Mouse (Mus musculus): ENCODE measurements around the gene Ltb4r2.

The Ltb4r2 gene

DNA sequence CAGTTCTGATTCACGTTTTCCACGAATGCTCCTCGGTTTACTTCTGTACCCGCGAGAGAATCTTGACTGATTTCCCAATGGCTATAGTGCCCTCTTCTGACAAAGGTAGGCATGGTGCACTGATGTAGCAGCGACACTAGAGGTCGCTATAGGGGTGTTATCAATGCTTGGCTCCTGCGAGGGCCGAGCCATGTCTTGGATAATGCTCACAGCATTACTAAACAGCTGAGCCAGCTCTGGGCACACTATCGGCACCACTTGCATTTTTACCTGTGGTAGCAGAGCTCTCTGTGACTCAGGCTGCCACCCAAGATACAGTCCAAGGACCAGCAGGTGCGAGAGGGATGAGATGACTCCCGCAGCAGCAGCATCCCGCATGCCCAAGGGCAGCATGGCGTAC, 20.1 kb downstream of the Ltb4r2 start:
- peak; percentile 55 for DNase-seq (ENCODE audit: low read depth, low spot score)

DNA sequence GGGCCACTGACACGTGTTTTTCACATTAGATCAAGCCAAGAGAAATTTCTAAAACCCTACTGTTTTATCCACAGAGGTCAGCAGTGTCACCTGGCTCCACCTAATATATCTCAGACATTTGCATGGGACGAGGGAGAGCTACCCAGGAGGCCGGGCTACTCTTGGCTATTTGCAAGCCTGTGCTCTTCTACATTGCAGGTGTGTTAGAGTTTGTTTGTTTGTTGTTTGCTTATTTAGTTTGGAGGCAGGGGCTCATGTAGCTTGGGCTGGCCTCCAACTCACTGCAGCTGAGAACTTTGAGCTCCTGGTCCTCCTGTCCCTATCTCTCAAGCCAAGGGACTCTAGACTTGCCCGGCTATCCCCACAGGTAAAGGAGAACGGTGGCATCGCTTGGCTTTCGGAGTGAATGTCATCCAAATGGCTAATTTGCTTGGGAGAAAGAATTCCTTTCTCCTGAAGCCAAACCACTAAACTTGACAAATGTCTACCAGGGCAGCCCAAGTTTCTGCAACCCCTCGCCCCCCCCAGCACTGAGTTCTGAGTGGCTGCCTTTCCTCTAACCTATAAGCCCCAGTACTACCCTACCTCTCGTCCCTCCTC, 21.2 kb downstream of the Ltb4r2 start:
- no peak for DNase-seq (ENCODE audit: low read depth, low spot score)

DNA sequence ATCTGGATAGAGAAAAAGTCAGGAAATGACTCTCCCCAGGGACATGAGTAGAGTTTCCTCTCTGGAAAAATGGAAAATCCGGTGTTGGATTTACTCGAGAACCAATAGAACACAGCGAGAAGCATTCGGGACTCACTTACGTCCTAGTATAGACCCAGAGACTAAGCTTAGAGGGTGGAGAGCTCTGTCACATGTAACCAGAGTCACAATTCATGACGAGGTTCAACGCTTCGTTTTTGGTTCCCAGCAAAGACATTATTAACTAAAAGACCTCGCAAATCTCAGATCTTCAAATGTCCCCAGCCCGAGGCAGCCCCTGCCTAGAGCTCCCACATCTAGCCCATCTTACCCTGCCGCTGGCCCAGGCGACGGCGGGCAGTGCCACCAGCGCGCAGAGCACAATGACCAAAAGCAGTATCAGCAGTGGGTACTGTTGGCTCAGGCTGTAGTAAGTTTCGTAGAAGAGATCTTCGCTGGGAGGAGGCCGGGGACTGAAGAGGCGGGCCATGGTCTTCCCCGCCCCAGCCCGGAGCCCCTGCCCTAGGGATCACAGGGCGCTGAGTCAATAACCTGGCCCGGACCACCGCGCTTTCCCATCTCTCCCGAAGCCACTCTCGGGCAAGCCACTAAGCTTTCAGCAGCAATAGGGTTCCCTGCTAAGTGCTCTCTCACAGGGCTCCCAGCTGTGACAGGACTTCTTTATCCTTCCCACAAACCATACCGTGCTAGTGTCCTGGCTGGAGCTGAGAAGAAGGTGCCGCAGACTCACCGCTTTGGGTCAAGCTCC, 22.1 kb downstream of the Ltb4r2 start:
- no peak for DNase-seq (ENCODE audit: low read depth, low spot score)

DNA sequence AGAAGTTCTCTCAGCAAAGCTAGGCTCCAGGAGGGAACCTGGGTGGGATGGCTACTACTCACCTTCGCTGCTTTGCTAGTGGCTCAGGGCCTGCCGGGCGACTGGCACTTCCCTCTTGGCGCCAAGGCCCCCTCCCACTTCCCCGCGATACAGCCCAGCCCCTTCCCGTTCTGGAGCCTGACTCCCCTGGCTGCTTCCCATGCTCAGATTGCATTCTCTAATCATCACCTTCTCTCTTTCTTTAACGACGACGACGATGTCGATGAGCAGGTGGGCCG, 22.7 kb downstream of the Ltb4r2 start, which contains the start of gene Adcy4:
Gene Adcy4, minus strand, starts transcription at position 138 of the 278 bp plus-strand sequence.
- DNase-seq (ENCODE audit: low read depth, low spot score), result no peak

DNA sequence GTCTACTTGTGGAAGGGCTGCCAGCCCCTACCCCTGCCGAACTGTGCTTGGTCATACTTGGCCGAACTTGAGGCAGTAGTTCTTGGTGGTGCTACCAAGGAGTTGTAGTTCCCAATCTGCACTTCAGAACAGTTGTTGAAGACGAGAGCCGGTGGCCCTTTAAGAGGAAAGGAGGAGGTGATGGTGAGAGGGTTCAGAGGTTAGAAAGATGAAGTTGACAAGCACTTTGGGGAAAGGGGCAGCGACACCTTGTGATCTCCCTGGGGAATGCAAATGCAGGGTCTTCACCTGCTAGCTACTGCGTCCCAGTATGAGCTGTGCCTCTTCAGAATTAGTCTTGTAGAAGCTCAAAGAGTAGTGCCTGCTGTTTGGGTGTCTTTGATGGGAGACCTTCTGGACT, 24.0 kb downstream of the Ltb4r2 start:
- DNase-seq (ENCODE audit: low read depth, low spot score), result no peak

DNA sequence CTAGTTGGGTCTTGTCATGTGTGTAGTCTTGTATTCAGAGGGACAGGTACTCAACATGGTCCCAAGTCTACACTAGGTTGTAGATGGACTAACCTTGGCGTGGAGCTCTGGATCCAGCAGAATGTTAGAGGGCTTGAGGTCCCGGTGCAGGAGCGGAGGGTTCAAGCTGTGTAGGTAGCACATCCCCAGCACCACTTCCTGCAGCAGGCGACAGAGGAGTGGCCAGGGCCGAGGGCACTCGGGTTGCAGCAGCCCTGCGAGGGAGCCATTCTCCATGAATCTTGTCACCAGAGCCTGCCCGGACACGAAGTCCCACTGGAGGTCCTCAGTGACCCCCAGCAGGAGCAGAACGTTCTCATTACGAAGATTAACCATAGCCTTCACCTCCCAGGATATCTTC, 26.5 kb downstream of the Ltb4r2 start:
- DNase-seq (ENCODE audit: low read depth, low spot score), result no peak

DNA sequence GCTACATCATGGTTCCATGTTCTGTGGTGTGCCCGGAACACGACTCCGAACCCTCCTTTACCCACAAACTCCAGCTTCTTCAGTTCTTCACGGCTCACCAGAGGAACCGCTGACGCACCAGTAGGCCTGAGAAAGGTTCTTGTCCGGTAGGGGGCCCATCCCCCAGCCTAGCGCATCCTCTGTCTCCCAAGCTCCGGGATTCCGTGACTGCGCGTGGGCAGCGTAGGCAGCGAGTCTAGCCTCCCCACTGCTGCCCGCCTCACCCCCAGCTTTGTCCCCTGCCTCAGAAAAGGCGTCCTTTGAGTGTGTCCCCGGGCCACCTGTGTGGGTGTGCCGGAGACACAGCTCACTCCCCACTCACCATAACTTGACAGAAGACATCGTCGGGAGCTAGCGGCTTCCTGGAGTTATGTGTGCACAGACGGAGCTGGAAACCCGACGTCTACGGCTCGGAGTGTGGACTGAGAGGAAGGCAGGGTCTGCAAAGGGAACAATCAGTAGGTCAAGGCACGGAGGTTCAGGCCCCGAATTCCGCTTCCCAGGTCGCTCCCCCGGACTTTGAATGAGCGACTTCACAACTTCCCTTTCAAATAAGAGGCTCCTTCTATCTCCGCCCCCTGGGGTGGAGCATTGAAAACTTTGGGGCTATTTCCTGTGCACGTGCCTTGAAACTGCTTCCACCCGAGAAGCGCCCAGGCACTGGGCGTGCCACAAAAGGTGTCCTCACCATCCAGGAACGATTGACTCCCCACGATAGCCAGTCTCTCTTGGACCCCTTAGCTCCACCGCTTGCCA, 27.2 kb downstream of the Ltb4r2 start, which contains the start of gene Ripk3:
Gene Ripk3, minus strand, starts transcription at position 610 of the 795 bp plus-strand sequence.
- no peak for DNase-seq (ENCODE audit: low read depth, low spot score)

DNA sequence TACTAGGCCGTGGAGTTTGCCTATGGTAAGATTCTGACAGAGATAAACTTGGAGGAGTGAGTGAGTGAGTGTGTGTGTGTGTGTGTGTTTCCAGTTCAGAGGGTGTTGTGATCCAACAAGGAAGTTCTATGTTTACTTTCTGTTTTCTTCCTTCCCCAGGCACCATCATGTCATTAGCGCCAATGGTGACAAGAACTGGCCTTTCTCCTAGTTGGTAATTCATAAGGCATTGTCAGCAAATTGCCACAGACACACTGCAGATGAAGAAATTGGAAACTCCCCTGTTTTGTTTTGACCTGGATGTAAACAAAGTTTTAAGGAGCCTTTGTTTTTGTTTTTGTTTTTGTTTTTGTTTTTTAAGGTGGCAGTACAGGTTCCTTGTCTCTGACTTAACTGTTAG, 32.2 kb downstream of the Ltb4r2 start:
- DNase-seq (ENCODE audit: low read depth, low spot score), result no peak

DNA sequence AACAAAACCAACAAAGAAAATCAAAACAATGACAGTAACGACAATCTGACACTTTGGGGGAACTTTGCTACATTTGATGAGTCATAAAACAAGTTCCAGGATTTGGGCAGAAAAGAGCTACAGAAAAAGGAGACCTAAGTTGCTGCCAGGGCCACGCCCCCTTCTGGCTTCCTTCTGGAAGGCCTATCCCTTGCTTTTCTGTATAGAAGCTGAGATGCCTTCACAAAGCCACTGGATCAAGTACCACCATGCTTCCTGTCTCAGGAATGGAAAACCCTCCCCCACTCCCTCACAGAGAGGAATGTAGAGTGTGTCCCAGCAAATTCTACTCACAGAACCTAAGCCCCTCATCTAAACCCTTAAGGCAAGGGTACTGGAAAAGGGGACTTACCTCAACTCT, 32.7 kb downstream of the Ltb4r2 start:
- no peak for DNase-seq (ENCODE audit: low read depth, low spot score)

DNA sequence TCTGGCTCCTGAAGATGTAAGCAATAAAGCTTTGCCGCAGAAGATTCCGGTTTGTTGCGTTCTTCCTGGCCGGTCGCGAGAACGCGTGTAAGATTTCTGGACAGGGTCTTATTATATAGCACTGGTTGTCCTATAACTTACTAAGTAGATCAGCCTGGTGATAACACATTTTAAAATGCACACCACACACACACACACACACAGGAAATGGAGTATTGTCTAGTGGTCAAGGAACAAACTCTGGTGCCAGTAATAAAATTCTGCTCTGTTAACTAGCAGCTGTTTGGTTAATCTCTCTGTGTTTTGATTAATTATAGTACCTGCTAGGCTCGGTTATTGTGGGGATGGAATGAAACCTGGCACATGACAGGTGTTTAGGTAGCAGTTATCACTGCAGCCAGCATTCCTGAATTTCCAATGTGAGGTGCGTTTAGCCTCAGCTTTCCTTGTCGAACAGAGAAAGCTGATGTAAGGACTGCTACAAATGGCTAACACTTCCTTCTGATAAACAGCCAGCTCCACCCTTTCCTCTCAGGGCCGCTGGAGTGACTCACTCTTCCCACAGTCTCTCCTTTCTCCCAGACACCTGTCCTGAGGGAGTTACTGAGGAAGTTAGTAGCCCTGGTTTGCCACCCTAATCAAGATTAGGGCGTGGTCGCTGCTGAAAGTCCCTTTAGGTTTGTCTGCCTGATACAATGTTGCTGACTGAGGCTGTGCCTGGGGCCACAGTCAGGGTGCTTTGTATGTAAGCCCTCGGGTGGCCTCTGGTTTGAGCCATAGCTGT, 34.3 kb downstream of the Ltb4r2 start:
- DNase-seq (ENCODE audit: low read depth, low spot score), result no peak

Measured in retina, adult 2 months (tissue).